Mouse (Mus musculus) lung, embryonic 16.5 days (tissue): Measurements from ENCODE around the gene Map2k6. TPM values are rescaled to one million over a fixed set of nuclear protein-coding genes. Genes with fewer than 3 reads are reported as not detected.

Experiments used
- ATAC-seq: fragments of 200-750 bp; cut with Nextera tagmentation; 2 replicates; pipeline ENCODE4 v1.8.0; 2017; ENCODE audit warnings: low read depth, mild to moderate bottlenecking, moderate library complexity
- H3K27ac ChIP-seq: fragments of 300-500 bp; sonication (generic); 2 replicates; pipeline ENCODE4 v1.5.1; 2014; ENCODE audit warnings: mild to moderate bottlenecking, control low read depth, low read length
- H3K27me3 ChIP-seq: fragments of 300-500 bp; sonication (generic); 2 replicates; pipeline ENCODE4 v1.6.1; 2014; ENCODE audit warnings: low read depth, low read length, mixed read lengths; ENCODE audit not compliant: control insufficient read depth, insufficient read depth
- H3K36me3 ChIP-seq: fragments of 300-500 bp; sonication (generic); 2 replicates; pipeline ENCODE4 v1.6.1; 2014; ENCODE audit warnings: low read length; ENCODE audit not compliant: control insufficient read depth, insufficient read depth
- H3K4me1 ChIP-seq: fragments of 300-500 bp; sonication (generic); replicated peaks from 2 replicates; pipeline ENCODE4 v1.6.1; 2014; ENCODE audit warnings: low read length, mixed read lengths; ENCODE audit not compliant: control insufficient read depth, insufficient read depth
- H3K4me2 ChIP-seq: fragments of 300-500 bp; sonication (generic); 2 replicates; pipeline ENCODE4 v1.6.1; 2014; ENCODE audit warnings: low read depth, low read length, control low read depth
- H3K4me3 ChIP-seq: fragments of 300-500 bp; sonication (generic); 2 replicates; pipeline ENCODE4 v1.5.1; 2014; ENCODE audit warnings: mild to moderate bottlenecking, low read length, control low read depth
- H3K9ac ChIP-seq: fragments of 300-500 bp; sonication (generic); 2 replicates; pipeline ENCODE4 v1.6.1; 2014; ENCODE audit warnings: low read length, control low read depth
- H3K9me3 ChIP-seq: fragments of 300-500 bp; sonication (generic); 2 replicates; pipeline ENCODE4 v1.6.1; 2016; ENCODE audit warnings: low read length; ENCODE audit not compliant: control insufficient read depth
- WGBS: fragments of 180-500 bp; shearing (Covaris S2); extraction: QIAGEN DNeasy Blood & Tissue Kit; methylation state at CpG from one replicate; pipeline ENCODE4 v1.1.7; 2014; 5-methylcytosine and 5-hydroxymethylcytosine counted together
- polyA plus RNA-seq: library from polyadenylated mRNA; unstranded; fragments of >200 nt; fragmentation: Nextera tagmentation; extraction: Ambion mirVana; gene quantifications from 2 replicates; pipeline ENCODE4 v1.2.1, GENCODE M21; 2015

Map2k6 gene
- polyA plus RNA-seq, 1 experiment from 2014 or later, result 17.6 TPM

DNA sequence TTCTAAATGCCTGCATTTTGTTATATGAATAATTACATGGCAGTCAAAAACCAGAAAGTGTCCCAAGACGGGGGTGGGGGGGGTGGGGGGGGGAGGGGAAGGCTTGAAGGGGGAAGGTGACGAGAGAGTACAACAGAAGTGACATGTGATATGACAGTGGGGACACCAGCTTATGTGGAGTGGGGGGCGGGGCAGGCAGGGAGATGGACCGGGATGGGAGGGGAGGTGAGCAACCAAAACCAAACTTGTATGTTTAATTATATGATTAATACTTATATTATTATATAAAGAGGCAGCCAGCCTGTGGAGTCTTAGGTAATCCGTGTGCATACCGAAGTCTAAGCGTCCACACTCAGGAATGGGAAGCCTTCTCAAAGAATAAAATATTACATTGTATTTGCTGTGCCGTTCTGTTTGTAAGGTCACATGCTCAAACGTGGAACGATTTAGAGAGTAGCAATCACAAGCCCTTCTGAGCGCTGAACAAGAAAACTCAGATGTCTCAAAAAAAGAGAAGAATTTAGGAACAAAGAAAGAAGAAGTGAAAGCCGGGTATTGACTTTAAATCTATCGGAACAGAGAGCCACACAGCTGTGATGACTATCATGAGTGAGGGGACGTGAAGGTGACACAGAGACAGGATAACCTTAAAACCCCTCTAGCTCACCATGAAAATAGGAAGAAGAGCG, 26.5 kb upstream of the Map2k6 start:
- 61% methylated on average over 15 of the region's 15 CpGs for WGBS

DNA sequence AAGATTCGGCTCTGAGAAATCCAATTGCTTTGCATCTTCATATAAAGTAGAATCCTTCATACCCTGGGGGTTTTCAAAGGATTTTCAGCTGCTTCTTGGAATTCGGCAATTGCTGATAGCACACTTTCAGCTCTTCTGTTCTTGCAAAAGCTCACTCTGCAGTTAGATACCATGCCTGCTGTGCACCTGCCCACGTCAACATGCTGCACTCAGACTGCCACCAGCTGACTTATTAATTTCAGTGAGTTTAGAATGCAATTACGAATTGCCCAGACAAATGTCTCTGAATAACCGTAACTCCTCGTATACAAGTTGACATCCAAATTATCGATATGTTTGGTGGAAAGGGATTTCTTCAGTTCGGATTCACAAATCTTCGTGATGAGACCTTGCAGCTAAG, 24.9 kb upstream of the Map2k6 start:
- ATAC-seq, result no peak
- Histone ChIP-seq H3K4me2 (no peak overlapping the region), H3K27ac (no peak overlapping the region), H3K9ac (no peak overlapping the region), H3K4me3 (no peak overlapping the region), H3K4me1 (no peaks in the 10 kb centered on the region), H3K9me3 (no peaks in the 10 kb centered on the region; the same call in 1 of the 2 replicates), H3K27me3 (no peaks in the 10 kb centered on the region), H3K36me3 (no peaks in the 10 kb centered on the region)
- 84% methylated on average over 9 of the region's 9 CpGs for WGBS

More for the DNA sequence above, 26.5 kb upstream of the Map2k6 start:
- no peak for ATAC-seq
- H3K4me2 ChIP-seq, result no peak overlapping the region
- no peaks in the 10 kb centered on the region for H3K36me3 ChIP-seq
- H3K9me3 ChIP-seq, result no peaks in the 10 kb centered on the region
- H3K9ac ChIP-seq, result no peak overlapping the region
- no peak overlapping the region for H3K27ac ChIP-seq
- no peak overlapping the region for H3K4me3 ChIP-seq
- no peaks in the 10 kb centered on the region for H3K27me3 ChIP-seq
- H3K4me1 ChIP-seq, result no peaks in the 10 kb centered on the region

DNA sequence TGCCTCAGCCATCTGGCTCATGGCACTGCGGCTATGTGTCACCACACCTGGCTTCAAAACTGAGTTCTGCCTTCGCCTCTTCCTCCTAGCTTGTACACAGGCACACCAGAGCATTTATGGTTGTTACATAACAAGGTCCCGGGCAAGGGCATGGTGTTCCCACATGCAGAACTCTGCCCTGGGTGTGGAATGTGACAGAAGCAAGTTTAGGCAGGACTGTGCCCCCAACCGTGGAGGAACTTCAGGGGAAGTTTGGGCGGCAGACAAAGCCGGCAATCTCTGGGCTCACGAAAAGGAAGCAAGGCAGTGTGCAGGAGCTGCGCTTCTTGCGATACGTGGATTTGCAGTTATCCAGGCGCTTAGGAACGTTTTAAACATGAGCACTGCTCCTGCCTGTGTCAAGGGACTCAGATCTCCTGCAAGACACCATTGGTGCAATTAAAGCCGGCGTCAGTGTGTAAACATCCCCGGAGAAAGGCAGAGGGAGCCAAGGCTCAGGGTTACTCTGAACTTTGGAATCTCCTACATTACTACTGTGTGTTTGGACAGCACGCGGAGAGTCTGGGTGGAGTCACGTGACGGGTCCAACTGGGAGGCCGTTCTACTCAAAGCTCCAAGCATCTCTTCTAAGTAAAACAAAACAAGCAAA, 19.1 kb upstream of the Map2k6 start:
- Histone ChIP-seq H3K4me2 (peak overlapping the region; percentile 66), H3K27ac (peak overlapping the region; percentile 46; the same call in 1 of the 2 replicates), H3K27me3 (no peaks in the 10 kb centered on the region), H3K4me1 (peaks cover 10% of the 10 kb centered on the region), H3K9me3 (no peaks in the 10 kb centered on the region; the same call in 1 of the 2 replicates), H3K36me3 (no peaks in the 10 kb centered on the region), H3K9ac (peak overlapping the region; percentile 52), H3K4me3 (peak overlapping the region; percentile 43)
- peak; percentile 96 for ATAC-seq
- 5% methylated on average over 20 of the region's 20 CpGs for WGBS

- no peaks in the 10 kb centered on the region for H3K36me3 ChIP-seq
- peak overlapping the region; percentile 52 for H3K9ac ChIP-seq
- H3K9me3 ChIP-seq, result no peaks in the 10 kb centered on the region; the same call in 1 of the 2 replicates
- peak; percentile 59 for ATAC-seq
- H3K4me1 ChIP-seq, result peaks cover 10% of the 10 kb centered on the region
- H3K27me3 ChIP-seq, result no peaks in the 10 kb centered on the region
- WGBS, result 14% methylated on average over 15 of the region's 15 CpGs
- peak overlapping the region; percentile 43 for H3K4me3 ChIP-seq
- H3K4me2 ChIP-seq, result peak overlapping the region; percentile 66
- no peak overlapping the region for H3K27ac ChIP-seq
Observed at GRCm38 (mm10) chr11:110380310-110380668, 18.6 kb upstream of the Map2k6 start.

- Histone ChIP-seq H3K9ac (no peak overlapping the region), H3K27me3 (no peaks in the 10 kb centered on the region), H3K4me3 (no peak overlapping the region), H3K4me2 (no peak overlapping the region), H3K4me1 (peaks cover under 1% of the 10 kb centered on the region; the same call in 1 of the 2 replicates), H3K27ac (no peak overlapping the region), H3K9me3 (no peaks in the 10 kb centered on the region), H3K36me3 (no peaks in the 10 kb centered on the region)
- ATAC-seq, result no peak
- WGBS, result 81% methylated on average over 2 of the region's 2 CpGs
Observed at GRCm38 (mm10) chr11:110385487-110385886, 13.4 kb upstream of the Map2k6 start.

- Histone ChIP-seq H3K9me3 (no peaks in the 10 kb centered on the region; the same call in 1 of the 2 replicates), H3K27me3 (no peaks in the 10 kb centered on the region), H3K4me1 (no peaks in the 10 kb centered on the region), H3K27ac (no peak overlapping the region), H3K9ac (no peak overlapping the region), H3K36me3 (no peaks in the 10 kb centered on the region), H3K4me3 (no peak overlapping the region), H3K4me2 (no peak overlapping the region)
- no peak for ATAC-seq
- 69% methylated on average over 3 of the region's 3 CpGs for WGBS
Observed at GRCm38 (mm10) chr11:110392763-110393162, 6.2 kb upstream of the Map2k6 start.

DNA sequence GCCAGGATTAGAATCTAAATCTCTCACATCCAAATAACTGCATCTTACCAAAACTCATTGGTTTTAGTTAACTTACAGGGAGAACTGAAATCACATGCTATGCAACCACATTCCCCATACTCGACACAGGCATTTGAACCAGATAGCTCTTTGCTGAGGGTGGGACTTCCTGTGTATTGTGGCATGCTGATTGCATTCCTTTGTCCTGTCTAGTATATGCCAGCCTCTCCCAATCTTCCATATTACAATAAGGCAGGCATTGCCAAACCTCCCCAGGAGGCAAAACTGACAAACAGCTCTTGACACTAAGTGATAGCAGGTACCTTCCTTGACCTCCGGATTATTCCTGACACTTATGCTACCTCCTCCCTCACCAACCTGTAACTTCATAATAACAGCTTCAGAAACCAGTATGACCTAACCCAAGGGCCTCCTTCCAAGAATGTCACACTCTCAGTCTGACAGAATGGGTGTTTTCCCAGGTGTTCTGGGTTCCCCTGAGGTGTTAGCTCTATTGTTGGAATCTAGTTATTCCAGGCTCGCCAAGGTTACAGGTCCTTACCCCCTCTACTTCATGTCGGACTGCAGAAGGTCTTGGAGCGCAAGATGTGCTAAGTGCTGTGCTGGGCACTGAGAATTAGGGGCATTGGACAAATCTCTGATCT, 4.0 kb upstream of the Map2k6 start:
- no peaks in the 10 kb centered on the region for H3K36me3 ChIP-seq
- no peak overlapping the region for H3K4me2 ChIP-seq
- 71% methylated on average over 5 of the region's 5 CpGs for WGBS
- H3K9me3 ChIP-seq, result no peaks in the 10 kb centered on the region; the same call in 1 of the 2 replicates
- H3K4me1 ChIP-seq, result peaks cover under 1% of the 10 kb centered on the region; the same call in 1 of the 2 replicates
- no peak overlapping the region for H3K9ac ChIP-seq
- no peak for ATAC-seq
- no peak overlapping the region for H3K27ac ChIP-seq
- no peak overlapping the region for H3K4me3 ChIP-seq
- no peaks in the 10 kb centered on the region for H3K27me3 ChIP-seq

DNA sequence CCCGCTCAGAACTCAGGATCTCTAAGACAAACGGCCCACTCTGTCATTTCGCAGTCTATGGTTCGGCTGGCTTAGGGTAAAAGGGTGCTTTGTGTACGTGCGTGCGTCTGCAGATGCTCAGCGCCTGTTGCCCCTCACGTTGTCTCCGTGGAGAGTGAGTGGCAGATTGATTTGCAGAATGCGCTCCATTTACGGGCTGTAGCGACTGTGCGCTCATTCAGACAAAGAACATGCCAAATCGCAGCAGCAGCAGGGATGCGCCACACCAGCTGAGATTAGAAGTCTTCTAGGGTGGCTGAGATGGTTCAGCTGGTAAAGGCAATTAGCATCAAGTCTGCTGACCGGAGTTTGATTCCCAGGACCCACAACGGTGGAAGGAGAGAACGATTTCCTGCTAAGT, 2.8 kb upstream of the Map2k6 start:
- H3K27me3 ChIP-seq, result no peaks in the 10 kb centered on the region
- H3K4me1 ChIP-seq, result peaks cover 7% of the 10 kb centered on the region
- no peak for ATAC-seq
- no peak overlapping the region for H3K4me3 ChIP-seq
- no peaks in the 10 kb centered on the region for H3K36me3 ChIP-seq
- no peaks in the 10 kb centered on the region; the same call in 1 of the 2 replicates for H3K9me3 ChIP-seq
- H3K27ac ChIP-seq, result no peak overlapping the region
- H3K4me2 ChIP-seq, result peak overlapping the region; percentile 3; the same call in 1 of the 2 replicates
- 39% methylated on average over 19 of the region's 19 CpGs for WGBS
- no peak overlapping the region for H3K9ac ChIP-seq
